Mouse (Mus musculus) neural tube, embryonic 13.5 days (tissue): ENCODE results near the gene Anp32b. TPM values are rescaled to one million over a fixed set of nuclear protein-coding genes. Genes with fewer than 3 reads are reported as not detected.
A peak's percentile ranks its signal among the peaks of the same experiment; 100 is the strongest.

ENCODE experiments used
- ATAC-seq: fragments of 200-750 bp; cut with Nextera tagmentation; 2 replicates; pipeline ENCODE4 v1.8.0; 2017; ENCODE audit warnings: low read depth, mild to moderate bottlenecking, moderate TSS enrichment, moderate library complexity
- H3K27ac ChIP-seq: fragments of 300-500 bp; sonication (generic); replicated peaks from 2 replicates; pipeline ENCODE4 v1.5.1; 2015; ENCODE audit warnings: moderate library complexity, mild to moderate bottlenecking, inconsistent platforms
- H3K27me3 ChIP-seq: fragments of 300-500 bp; sonication (generic); 2 replicates; pipeline ENCODE4 v1.6.1; 2015; ENCODE audit warnings: mild to moderate bottlenecking, inconsistent platforms
- H3K36me3 ChIP-seq: fragments of 300-500 bp; sonication (generic); 2 replicates; pipeline ENCODE4 v1.6.1; 2015; ENCODE audit warnings: mild to moderate bottlenecking, inconsistent platforms
- H3K4me1 ChIP-seq: fragments of 300-500 bp; sonication (generic); replicated peaks from 2 replicates; pipeline ENCODE4 v1.6.1; 2015; ENCODE audit warnings: inconsistent platforms
- H3K4me2 ChIP-seq: fragments of 300-500 bp; sonication (generic); 2 replicates; pipeline ENCODE4 v1.6.1; 2015; ENCODE audit warnings: inconsistent platforms, mild to moderate bottlenecking, moderate library complexity
- H3K4me3 ChIP-seq: fragments of 300-500 bp; sonication (generic); 2 replicates; pipeline ENCODE4 v1.5.1; 2015; ENCODE audit warnings: mild to moderate bottlenecking, inconsistent platforms
- H3K9ac ChIP-seq: fragments of 300-500 bp; sonication (generic); 2 replicates; pipeline ENCODE4 v1.6.1; 2015; ENCODE audit warnings: moderate library complexity, mild to moderate bottlenecking, inconsistent platforms
- H3K9me3 ChIP-seq: fragments of 300-500 bp; sonication (generic); 2 replicates; pipeline ENCODE4 v1.6.1; 2016; ENCODE audit warnings: inconsistent platforms
- WGBS: fragments of 180-500 bp; shearing (Covaris S2); methylation state at CpG from one replicate; pipeline ENCODE4 v1.1.7; 2015; 5-methylcytosine and 5-hydroxymethylcytosine counted together
- polyA plus RNA-seq: library from polyadenylated mRNA; unstranded; fragments of >200 nt; fragmentation: Nextera tagmentation; extraction: Ambion mirVana; gene quantifications from 2 replicates; pipeline ENCODE4 v1.2.1, GENCODE M21; 2015

The Anp32b gene
- polyA plus RNA-seq, 1 experiment from 2014 or later: 89.8 TPM

DNA sequence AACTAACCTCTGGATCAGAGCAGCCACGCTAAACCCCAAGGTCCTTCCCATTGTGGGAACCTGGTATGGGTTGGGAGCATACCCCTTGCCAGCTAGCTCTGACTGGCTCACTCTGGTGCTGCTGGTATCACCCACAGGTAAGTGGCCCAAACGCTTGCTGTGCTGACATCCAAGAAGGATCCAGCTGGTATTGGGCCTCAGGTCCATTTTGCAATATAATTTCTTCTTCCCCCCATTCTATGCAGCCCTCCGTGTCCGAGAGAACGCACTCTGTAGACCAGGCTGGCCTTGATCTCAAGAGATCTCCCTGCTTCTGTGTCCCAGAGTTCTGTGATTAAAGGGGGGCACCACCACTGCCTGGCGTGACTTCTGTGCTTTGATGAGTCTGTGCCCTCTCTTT, 42.4 kb downstream of the Anp32b start:
- Histone ChIP-seq H3K27ac (no peak overlapping the region), H3K9me3 (no peaks in the 10 kb centered on the region), H3K9ac (no peak overlapping the region), H3K36me3 (peaks cover 45% of the 10 kb centered on the region), H3K27me3 (no peaks in the 10 kb centered on the region), H3K4me1 (peaks cover 15% of the 10 kb centered on the region), H3K4me3 (no peak overlapping the region), H3K4me2 (no peak overlapping the region)
- 94% methylated on average over 6 of the region's 6 CpGs for WGBS
- ATAC-seq: no peak

DNA sequence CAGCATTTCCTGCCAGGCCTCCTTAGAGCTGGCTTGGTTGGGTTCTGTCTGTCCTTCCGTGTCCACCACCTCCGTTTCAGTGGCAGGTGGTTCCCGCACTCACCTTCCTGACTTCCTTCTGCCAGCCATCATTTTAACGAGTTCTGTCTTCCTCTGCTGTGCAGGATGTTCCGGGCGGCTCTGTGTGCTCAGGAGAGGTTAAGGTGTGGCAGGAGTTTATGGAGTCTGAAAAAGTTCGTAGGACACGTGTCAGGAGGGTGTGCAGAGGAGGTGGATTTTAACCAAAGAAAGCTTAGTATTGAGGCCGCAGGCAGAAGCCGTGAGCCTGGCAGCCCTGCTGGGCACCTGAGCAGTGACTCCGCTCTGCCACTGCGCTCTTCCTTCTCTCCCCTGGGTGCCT, 44.8 kb downstream of the Anp32b start:
- Histone ChIP-seq H3K9me3 (no peaks in the 10 kb centered on the region), H3K27ac (no peak overlapping the region), H3K27me3 (no peaks in the 10 kb centered on the region), H3K4me3 (no peak overlapping the region), H3K9ac (no peak overlapping the region), H3K4me1 (peaks cover 4% of the 10 kb centered on the region; the same call in 1 of the 2 replicates), H3K4me2 (no peak overlapping the region), H3K36me3 (peaks cover 58% of the 10 kb centered on the region)
- 89% methylated on average over 12 of the region's 12 CpGs for WGBS
- ATAC-seq: no peak

DNA sequence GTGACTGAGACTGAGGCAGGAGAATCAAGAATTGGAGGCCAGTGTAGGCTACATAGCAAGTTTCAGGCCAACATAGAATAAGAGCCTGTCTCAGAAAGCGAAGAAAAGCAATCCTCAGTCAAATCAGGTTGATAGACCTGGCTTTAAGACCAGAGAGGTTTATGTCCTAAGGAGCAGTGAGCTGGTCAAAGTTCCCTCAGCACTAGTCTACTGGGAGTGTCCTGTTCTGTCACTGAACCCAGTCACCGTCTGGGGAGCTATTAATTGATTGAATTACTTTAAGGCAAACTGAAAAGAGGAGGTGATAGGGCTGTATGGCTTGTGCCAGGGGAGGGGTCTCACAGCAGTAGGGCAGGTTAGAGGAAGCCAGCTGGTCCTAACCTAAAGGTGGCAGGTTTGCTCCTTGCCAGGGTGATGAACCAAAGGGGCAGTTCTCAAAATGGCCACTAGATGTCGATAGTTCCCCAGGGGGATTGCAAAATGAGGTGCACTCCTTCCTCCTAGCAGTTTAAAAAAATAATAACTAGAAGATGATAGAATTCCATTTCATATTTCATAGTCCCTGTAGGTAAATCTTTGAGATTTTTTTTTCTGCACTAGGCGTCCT, 46.7 kb downstream of the Anp32b start:
- H3K4me3 ChIP-seq: no peak overlapping the region
- peaks cover 72% of the 10 kb centered on the region for H3K36me3 ChIP-seq
- no peak overlapping the region for H3K9ac ChIP-seq
- H3K27me3 ChIP-seq: no peaks in the 10 kb centered on the region
- H3K4me1 ChIP-seq: no peaks in the 10 kb centered on the region
- WGBS: 43% methylated on average over 4 of the region's 4 CpGs
- H3K27ac ChIP-seq: no peak overlapping the region
- no peaks in the 10 kb centered on the region for H3K9me3 ChIP-seq
- no peak for ATAC-seq
- no peak overlapping the region for H3K4me2 ChIP-seq

DNA sequence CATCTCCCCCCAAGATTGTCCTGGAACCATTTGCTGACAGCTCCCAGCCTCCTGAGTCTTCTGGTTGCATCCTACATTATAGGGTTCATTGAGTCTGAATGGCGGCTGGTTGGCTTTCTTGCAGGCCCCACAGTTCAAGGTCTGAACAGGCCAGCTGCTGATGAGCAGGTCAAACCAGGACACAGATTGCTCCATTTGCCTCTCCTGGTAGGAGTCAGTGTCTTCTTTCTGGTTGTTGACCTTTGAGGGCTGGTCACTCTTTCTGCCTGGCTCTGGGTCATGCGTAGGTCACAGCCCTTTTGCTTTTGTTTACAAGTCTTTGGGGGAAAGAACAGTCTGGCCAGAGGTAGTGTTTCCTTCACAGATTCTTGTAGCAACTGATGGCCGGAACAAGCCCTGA, 47.8 kb downstream of the Anp32b start:
- H3K4me2 ChIP-seq: no peak overlapping the region
- no peak overlapping the region for H3K4me3 ChIP-seq
- H3K9me3 ChIP-seq: no peaks in the 10 kb centered on the region
- H3K36me3 ChIP-seq: peaks cover 66% of the 10 kb centered on the region
- WGBS: 45% methylated on average over 3 of the region's 3 CpGs
- no peaks in the 10 kb centered on the region for H3K27me3 ChIP-seq
- H3K27ac ChIP-seq: no peak overlapping the region
- ATAC-seq: no peak
- no peak overlapping the region for H3K9ac ChIP-seq
- no peaks in the 10 kb centered on the region for H3K4me1 ChIP-seq

DNA sequence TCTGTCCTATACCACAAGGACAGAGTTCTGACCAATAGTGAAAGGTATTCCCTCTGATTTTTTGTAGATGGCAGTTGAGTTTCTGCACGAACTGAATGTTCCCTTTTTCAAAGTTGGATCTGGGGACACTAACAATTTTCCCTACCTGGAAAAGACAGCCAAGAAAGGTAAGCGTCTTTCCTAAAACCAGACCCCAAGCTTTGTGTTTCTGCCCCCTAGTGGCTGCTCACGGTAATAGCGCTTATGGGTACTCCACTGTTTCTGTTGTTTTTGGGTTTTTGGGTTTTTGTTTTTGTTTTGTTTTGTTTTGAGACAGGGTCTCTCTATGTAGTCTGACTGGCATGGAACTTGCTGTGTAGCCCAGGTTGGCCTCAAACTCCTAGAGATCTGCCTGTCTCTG, 48.3 kb downstream of the Anp32b start:
- peaks cover 62% of the 10 kb centered on the region for H3K36me3 ChIP-seq

DNA sequence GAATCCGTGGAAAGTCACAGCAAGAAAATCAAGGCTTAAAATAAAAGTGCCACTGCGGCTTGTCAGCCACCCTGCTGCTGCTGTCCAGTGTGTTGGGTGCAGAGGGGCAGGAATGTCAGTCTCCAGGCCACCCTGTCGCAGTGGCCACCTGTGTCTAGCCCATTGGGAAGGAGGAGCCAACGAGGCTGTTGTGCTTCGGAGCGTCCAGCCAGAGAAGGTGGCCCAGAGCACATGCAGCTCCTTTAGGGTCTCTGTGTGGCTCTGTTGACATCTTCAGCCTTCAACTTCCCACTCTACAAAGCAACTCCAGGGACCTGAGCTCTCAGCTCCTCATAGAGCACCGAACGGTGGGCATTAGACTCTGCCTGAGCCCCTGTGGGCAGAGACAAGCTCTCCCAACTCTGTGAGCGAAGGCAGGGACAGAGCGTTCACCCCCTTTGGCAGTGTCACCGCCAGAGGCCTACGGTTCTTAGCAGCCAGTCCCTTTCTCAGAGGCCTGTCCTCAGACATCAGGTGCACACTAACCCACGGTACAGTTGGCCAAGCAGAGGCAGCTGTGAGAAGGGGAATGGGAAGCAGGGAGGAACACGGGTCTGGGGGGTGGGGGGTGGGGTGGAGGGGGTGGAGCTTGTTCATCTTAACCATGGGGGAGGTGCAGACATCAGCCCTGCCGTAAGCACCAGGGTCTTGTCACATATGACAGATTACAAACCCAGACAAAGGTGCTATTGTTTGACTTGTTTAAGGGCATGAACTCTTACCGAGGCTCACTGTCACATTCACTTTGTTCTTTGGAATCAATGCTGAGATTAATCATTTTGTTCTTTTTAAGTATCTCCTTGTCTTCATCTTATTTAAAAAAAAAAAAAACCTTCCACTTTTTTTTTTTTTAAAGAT, 52.2 kb downstream of the Anp32b start:
- Histone ChIP-seq H3K27ac (no peak overlapping the region), H3K9ac (no peak overlapping the region), H3K36me3 (peaks cover 32% of the 10 kb centered on the region), H3K4me2 (no peak overlapping the region), H3K27me3 (peaks cover 22% of the 10 kb centered on the region), H3K4me1 (peaks cover 21% of the 10 kb centered on the region; the same call in 1 of the 2 replicates), H3K9me3 (no peaks in the 10 kb centered on the region), H3K4me3 (no peak overlapping the region)
- 60% methylated on average over 16 of the region's 16 CpGs for WGBS
- ATAC-seq: no peak

More for the DNA sequence above, 48.3 kb downstream of the Anp32b start:
- no peak overlapping the region for H3K27ac ChIP-seq
- no peak for ATAC-seq
- H3K4me1 ChIP-seq: no peaks in the 10 kb centered on the region
- no peak overlapping the region for H3K4me2 ChIP-seq
- WGBS: 12% methylated on average over 4 of the region's 4 CpGs
- no peak overlapping the region for H3K4me3 ChIP-seq
- H3K9me3 ChIP-seq: no peaks in the 10 kb centered on the region
- H3K27me3 ChIP-seq: no peaks in the 10 kb centered on the region
- no peak overlapping the region for H3K9ac ChIP-seq

DNA sequence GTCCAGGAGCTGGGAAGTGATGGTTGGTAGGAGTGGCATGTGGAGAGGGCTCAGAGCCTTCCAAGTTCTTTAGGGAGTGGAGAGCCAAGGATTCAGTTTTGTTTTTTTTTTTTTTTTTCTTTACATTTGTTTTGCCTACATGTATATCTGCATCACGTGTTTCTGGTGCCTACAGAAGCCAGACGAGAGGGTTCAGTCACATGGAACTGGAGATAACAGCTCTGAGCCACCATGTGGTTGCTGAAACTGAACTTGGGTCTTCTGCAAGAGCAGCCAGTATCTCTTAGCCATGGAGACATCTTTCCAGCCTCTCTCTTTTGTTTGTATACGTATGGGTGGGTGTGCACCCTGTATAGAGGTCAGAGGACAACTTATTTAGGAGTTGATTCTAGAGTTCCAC, 53.2 kb downstream of the Anp32b start:
- H3K27ac ChIP-seq: no peak overlapping the region
- H3K4me2 ChIP-seq: no peak overlapping the region
- peaks cover 22% of the 10 kb centered on the region for H3K27me3 ChIP-seq
- H3K36me3 ChIP-seq: peaks cover 32% of the 10 kb centered on the region
- H3K4me3 ChIP-seq: no peak overlapping the region
- H3K4me1 ChIP-seq: peaks cover 21% of the 10 kb centered on the region; the same call in 1 of the 2 replicates
- no peak overlapping the region for H3K9ac ChIP-seq
- 77% methylated on average over 3 of the region's 3 CpGs for WGBS
- no peak for ATAC-seq
- H3K9me3 ChIP-seq: no peaks in the 10 kb centered on the region

DNA sequence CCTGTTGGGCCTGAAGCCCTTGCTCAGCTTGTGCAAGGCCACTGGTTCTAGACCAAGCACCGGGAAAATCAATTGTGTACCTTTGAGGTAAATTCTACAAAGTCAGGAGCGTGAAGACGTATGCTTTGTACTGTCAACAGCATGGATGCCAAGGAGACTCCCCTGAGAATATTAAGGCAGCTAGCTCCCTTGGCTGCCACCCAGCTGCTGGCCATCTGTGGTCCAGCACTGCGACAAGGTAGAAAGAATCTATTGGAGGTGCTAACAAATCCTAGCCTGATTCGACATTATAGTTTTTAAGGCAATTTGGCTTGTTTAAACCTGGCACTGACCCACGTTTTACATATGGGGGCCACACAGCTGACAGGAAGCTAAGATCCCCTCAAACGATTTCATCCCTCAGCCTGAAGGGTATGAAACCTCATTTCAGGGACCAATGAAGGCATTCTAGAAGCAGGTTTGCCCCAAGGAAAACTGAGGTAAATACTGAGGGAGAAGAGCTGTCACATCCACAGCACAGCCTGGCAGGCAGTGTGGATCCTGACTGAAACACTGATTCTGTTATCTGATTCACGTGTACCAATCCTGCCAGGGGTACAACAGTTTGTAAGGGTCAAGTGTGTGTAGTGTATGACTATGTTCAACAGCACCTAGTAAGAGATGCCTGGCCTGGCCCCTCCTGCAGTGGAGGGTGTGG, 54.8 kb downstream of the Anp32b start:
- Histone ChIP-seq H3K9ac (no peak overlapping the region), H3K9me3 (no peaks in the 10 kb centered on the region), H3K36me3 (peaks cover 20% of the 10 kb centered on the region), H3K27me3 (peaks cover 22% of the 10 kb centered on the region), H3K4me3 (no peak overlapping the region), H3K4me1 (peaks cover 21% of the 10 kb centered on the region; the same call in 1 of the 2 replicates), H3K27ac (no peak overlapping the region), H3K4me2 (no peak overlapping the region)
- ATAC-seq: no peak
- WGBS: 55% methylated on average over 8 of the region's 8 CpGs

DNA sequence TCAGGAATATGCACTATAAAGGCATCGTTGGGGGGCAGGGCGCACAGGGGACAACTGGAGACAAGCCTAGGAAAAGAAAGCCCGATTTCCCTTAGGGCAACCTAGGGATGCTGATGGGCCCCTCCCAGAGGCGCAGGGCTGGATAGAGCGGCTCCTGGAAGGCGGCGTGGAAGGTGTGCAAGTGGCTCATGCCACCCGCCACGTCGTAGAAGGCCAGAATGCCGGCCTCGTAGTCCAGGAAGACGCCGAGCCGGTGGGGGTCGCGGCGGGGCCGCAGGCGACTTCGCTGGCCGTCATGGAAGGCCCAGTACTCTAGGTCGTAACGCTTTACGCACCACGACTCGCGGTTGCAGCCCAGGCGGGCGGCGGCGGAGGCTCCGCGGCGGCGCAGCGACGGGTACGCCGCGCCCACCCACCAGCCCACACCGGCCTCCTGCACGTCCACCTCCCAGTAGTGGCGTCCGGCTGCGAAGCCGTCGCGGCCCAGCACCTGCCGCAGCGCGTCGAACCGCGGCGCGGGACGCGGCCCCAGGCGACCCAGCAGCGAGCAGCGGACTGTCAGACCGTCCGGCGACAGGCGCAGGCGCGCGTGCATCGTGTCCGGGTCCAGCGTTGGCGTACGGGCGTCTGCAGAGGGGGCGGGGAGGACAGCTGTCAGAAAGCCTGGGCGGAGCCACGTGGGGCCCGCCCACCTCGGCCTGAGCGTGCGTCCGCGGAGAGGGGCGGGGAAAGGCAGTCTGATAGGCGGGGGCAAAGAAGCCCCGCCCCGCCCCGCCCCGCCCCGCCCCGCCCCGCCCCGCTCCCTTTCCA, 56.3 kb downstream of the Anp32b start:
- Histone ChIP-seq H3K36me3 (peaks cover 10% of the 10 kb centered on the region), H3K4me1 (peaks cover 21% of the 10 kb centered on the region; the same call in 1 of the 2 replicates), H3K4me3 (peak overlapping the region; percentile 66), H3K9ac (peak overlapping the region; percentile 82), H3K27me3 (peaks cover 22% of the 10 kb centered on the region), H3K4me2 (peak overlapping the region; percentile 79), H3K9me3 (no peaks in the 10 kb centered on the region), H3K27ac (peak overlapping the region; percentile 84)
- under 1% methylated on average over 92 of the region's 94 CpGs for WGBS
- ATAC-seq: peak; percentile 98

DNA sequence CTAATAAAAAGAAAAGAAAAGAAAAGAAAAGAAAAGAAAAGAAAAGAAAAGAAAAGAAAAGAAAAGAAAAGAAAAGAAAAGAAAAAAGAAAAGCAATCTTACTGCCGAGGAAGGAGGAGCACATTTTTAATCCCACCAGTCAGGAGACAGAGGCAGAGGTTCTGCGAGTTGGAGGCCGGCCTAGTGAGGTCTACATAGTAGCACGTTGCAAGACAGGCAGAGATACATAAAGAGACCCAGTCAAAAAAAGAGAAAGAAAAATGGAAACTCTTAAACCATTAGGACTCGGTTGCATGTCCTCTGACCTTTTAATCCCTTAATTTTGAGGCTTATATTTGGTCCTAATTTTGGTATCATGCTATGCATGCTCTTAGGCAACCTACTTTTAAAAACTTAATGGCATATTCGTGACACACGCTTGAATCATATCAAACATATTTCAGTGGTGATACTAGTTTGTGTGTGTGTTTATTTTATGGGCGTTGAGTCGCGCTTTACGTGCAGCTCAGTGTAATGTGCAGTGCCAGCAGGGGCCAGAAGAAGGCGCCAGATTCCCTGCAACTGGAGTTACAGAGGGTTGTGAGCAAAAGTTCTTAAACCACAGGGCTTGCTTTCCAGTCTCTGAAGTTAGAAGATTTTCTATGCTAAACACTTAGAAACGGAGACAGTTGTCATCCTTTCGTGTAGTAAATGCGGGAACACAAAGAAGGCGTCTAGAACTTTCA, 57.2 kb downstream of the Anp32b start:
- Histone ChIP-seq H3K9me3 (no peaks in the 10 kb centered on the region), H3K4me3 (peak overlapping the region; percentile 66; the same call in 1 of the 2 replicates), H3K36me3 (peaks cover under 1% of the 10 kb centered on the region), H3K27me3 (peaks cover 22% of the 10 kb centered on the region), H3K4me2 (peak overlapping the region; percentile 79), H3K27ac (no peak overlapping the region), H3K4me1 (peaks cover 21% of the 10 kb centered on the region; the same call in 1 of the 2 replicates), H3K9ac (no peak overlapping the region)
- peak; percentile 52 for ATAC-seq
- WGBS: 10% methylated on average over 16 of the region's 16 CpGs

DNA sequence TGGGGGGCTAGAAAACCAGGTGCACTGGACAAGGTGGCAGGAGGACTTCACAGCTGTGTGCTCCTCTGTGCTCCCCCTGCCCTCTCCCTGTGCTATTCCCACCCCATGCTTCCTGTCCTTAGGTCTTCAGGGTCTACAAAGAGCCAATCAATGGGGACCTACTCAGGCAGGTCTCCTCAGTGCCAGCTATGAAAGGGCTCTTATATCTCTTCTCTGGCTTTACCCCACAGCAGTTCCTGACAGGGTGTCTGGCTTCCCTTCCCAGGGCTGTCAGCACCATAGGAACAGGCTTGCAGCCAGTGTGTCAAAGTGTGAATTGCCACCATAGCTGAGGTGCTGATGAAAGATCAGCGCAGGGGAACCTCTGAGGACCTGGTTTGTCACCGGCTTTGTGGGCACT, 69.8 kb downstream of the Anp32b start:
- Histone ChIP-seq H3K9ac (no peak overlapping the region), H3K9me3 (no peaks in the 10 kb centered on the region; the same call in 1 of the 2 replicates), H3K4me3 (no peak overlapping the region), H3K27ac (no peak overlapping the region), H3K4me1 (no peaks in the 10 kb centered on the region), H3K36me3 (no peaks in the 10 kb centered on the region), H3K4me2 (no peak overlapping the region), H3K27me3 (no peaks in the 10 kb centered on the region)
- no peak for ATAC-seq
- WGBS: 88% methylated on average over 2 of the region's 2 CpGs
